Mouse (Mus musculus) c-Kit-positive CD71-positive TER-119-negative erythroid progenitor cells, embryonic 14.5 days (primary cell): Measurements from ENCODE around the gene Eef2k.
"Not testable (repeated sequence)": the region's sequence is repeated elsewhere in the genome, so short reads cannot be mapped to it uniquely, and the experiment has no call there.

Experiments
- DNase-seq: peaks from one replicate; pipeline ENCODE4 v3.0.0-alpha.2; 2013; ENCODE audit warnings: low read depth

Eef2k gene

DNA sequence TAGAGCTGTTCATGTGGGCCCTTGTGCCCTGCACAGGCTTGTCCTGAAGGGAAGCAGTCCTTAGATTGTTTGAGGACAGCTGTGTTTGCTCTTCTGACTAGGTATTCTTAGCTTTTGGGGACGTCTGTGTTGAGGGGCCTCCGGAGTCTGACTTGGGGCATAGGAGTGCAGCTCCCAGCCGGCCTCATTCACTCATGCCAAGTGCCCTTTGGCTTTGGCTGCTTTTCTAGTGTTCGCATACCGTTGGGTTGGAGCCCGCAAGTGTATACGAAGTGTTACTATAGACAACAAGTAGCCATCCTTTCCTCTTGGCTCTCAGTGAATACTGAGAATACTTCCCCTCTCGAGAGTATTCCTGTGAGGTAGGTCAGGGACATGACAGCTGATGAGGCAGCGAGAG lies 95.6 kb downstream of the Eef2k start:
- DNase-seq: no peak

DNA sequence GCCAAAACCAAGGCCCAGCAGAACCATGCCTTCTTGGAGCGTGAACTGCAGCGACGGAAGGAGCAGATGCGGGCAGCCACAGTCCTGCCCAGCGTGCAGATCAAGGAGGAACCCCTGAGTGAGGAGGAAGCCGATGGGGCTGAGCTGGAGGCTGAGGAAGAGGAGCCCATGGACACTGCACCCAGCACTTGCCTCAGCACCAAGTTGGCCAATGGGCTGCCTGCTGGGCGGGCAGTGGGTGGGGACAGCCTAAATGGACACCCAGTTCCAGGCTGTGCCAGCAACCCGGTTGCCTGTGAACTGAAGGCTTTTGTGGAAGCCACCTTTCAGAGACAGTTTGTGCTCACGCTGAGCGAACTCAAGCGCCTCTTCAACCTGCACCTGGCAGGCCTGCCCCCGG lies 97.7 kb downstream of the Eef2k start:
- DNase-seq: no peak

DNA sequence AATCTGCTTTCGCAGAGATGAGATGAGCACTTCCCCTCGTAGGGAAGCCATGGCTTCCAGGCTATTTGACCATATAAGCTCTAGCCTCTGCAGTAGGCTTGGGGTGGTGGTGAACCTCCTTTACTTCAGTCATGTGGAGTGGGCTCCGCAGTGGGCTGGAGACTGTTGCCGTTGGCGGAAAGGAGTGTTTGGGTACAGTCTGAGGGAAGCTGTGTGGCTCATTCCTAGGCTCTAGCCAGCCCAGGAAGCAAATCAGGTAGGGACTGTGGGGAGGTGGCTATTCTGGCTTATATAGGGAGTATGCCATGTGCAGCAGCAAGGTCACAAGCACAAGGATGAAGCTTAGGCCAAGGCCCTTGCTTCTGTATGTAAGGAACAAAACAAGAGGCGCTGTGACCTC lies 98.6 kb downstream of the Eef2k start:
- DNase-seq: no peak

DNA sequence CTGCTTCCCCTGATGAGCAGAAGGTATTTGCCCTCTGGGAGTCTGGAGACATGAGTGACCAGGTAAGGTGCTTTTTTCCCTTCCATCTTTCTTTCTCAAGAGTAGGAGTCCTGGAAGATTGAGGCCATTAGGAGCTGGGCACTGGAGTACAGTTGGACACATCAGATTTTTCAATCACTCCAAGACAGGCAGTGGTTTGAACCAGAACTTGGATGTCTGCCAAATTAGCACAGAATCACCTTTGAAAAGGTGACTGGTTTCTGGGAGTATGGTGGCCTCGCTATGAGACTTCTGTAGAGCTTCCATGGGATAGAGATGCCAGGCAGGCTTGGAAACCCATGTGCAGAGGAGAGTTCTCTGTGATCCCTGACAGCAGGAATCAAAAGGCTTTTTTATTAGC lies 99.9 kb downstream of the Eef2k start:
- no peak for DNase-seq

DNA sequence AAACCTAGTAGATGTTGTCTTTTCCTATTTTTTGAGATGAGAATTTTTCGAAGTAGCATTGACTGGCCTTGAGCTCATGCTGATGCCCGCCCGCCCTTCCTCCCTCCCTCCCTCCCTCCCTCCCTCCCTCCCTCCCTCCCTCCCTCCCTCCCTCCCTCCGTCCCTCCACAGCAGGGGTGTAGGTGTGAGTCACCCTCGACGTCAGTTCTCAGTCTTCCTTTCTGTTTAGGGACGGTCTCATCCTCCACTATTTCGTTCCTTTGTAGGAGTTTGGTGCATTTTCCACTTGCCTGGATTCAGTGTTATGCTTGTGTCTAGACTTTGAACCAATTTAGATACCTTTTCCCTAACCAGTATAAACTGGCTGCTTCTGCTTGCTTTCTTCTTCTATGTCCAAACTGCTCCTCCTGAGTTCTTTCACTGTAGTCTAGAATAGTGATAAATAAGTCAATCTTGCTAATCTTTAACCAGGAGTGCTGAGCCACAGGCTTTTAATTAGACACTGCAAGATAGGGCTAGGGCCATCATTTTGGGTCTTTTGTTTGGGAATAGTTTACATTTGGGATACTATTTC lies 101.4 kb downstream of the Eef2k start:
- no peak for DNase-seq

DNA sequence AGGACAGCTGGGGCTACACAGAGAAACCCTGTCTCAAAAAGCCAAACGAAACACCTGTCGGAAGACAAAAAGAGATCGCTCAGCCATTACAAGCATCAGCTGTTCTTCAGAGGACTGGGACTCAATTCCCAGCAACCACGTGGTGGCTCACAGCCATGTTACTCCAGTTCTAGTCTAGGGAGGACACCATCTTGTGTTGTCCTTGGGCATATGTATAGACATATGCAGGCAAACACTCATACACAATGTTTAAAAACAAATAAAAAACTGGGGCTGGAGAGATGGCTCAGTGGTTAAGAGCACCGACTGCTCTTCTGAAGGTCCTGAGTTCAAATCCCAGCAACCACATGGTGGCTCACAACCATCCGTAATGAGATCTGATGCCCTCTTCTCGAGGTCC lies 111.0 kb downstream of the Eef2k start:
- not testable (repeated sequence) for DNase-seq
